Mouse (Mus musculus): Measurements from ENCODE around the gene Pde2a.

DNA sequence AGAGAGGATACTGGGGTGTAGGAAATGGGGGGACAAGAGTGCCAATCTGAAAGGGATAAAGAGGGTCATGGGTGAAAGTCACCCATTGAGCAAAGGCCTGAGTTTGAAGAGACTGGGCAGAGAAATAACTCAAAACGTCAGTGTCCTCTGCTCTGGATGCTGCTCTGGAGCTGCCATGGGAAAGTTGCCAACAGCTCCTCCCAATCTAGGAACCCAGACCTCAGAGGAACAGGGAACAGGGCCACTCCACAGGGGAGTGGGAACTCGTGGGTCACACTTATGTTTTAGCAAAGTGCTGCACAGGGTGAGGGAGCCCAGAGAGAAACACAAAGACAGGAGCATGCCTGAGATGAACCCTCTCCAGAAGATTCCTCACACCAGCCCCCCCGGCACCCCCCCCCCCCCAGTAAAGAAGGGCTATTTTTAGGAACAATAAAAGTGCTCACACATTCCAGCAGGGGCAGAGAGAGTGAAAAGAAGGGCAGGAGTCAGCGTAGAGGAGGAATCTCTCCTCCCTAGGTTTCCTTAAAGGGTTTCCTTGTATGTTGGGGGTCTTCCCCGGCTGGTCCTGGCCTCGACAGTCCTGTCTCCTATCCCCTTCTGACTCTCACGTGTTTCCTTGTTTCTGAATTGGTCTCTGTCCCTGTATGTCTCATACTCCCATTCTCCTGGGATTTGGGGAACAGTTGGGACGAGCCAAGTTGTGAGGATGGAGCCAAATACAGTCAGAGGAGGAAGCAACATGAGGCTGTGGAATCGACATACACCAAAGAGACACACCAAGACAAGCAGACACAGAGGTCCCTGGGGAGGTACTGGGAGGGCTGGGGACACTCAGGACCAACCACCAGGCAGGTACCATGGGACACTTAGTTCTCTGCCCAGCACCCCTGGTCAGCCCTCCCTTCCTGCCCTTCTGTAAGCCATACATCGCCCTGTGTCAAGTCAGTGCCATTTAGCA, 51.4 kb downstream of the Pde2a start:
- TF ChIP-seq CTCF (IDR thresholded peaks at IDR 0.05; ENCODE audit: low read depth): no peak
- no peak for TF ChIP-seq EP300 (IDR thresholded peaks at IDR 0.05; ENCODE audit: low read depth)
